Mouse (Mus musculus) neural tube, embryonic 15.5 days (tissue): ENCODE measurements around the gene Olfr111. TPM values are rescaled to one million over a fixed set of nuclear protein-coding genes. Genes with fewer than 3 reads are reported as not detected.
"Not testable (repeated sequence)": the region's sequence is repeated elsewhere in the genome, so short reads cannot be mapped to it uniquely, and the experiment has no call there.

Experiments
- ATAC-seq: fragments of 200-750 bp; cut with Nextera tagmentation; 2 replicates; pipeline ENCODE4 v1.8.0; 2017; ENCODE audit warnings: mild to moderate bottlenecking, moderate TSS enrichment, moderate library complexity; ENCODE audit not compliant: low FRiP score
- H3K27ac ChIP-seq: fragments of 300-500 bp; sonication (generic); replicated peaks from 2 replicates; pipeline ENCODE4 v1.5.1; 2015; ENCODE audit warnings: mild to moderate bottlenecking, inconsistent platforms
- H3K27me3 ChIP-seq: fragments of 300-500 bp; sonication (generic); replicated peaks from 2 replicates; pipeline ENCODE4 v1.6.1; 2015; ENCODE audit warnings: inconsistent platforms
- H3K36me3 ChIP-seq: fragments of 300-500 bp; sonication (generic); 2 replicates; pipeline ENCODE4 v1.6.1; 2015; ENCODE audit warnings: inconsistent platforms
- H3K4me1 ChIP-seq: fragments of 300-500 bp; sonication (generic); 2 replicates; pipeline ENCODE4 v1.6.1; 2015; ENCODE audit warnings: inconsistent platforms
- H3K4me2 ChIP-seq: fragments of 300-500 bp; sonication (generic); 2 replicates; pipeline ENCODE4 v1.6.1; 2015; ENCODE audit warnings: inconsistent platforms, mild to moderate bottlenecking, moderate library complexity
- H3K4me3 ChIP-seq: fragments of 300-500 bp; sonication (generic); replicated peaks from 2 replicates; pipeline ENCODE4 v1.5.1; 2015; ENCODE audit warnings: mild to moderate bottlenecking, inconsistent platforms
- H3K9ac ChIP-seq: fragments of 300-500 bp; sonication (generic); replicated peaks from 2 replicates; pipeline ENCODE4 v1.6.1; 2015; ENCODE audit warnings: mild to moderate bottlenecking, inconsistent platforms
- H3K9me3 ChIP-seq: fragments of 300-500 bp; sonication (generic); replicated peaks from 2 replicates; pipeline ENCODE4 v1.6.1; 2016; ENCODE audit warnings: inconsistent platforms
- WGBS: fragments of 180-500 bp; shearing (Covaris S2); methylation state at CpG from one replicate; pipeline ENCODE4 v1.1.7; 2015; ENCODE audit warnings: mixed read lengths; 5-methylcytosine and 5-hydroxymethylcytosine counted together
- polyA plus RNA-seq: library from polyadenylated mRNA; unstranded; fragments of >200 nt; fragmentation: Nextera tagmentation; extraction: Ambion mirVana; gene quantifications from 2 replicates; pipeline ENCODE4 v1.2.1, GENCODE M21; 2015

Gene Olfr111
- not detected in 2 replicates for polyA plus RNA-seq

- H3K27ac ChIP-seq, result no peak within 1 kb of the TSS
- H3K4me3 ChIP-seq, result no peak within 1 kb of the TSS
- H3K4me1 ChIP-seq, result no peaks in the 10 kb centered on the region
- 92% methylated on average over 4 of the region's 4 CpGs for WGBS
- no peaks in the 10 kb centered on the region for H3K9me3 ChIP-seq
- no peak for ATAC-seq
- no peak within 1 kb of the TSS for H3K9ac ChIP-seq
- no peaks in the 10 kb centered on the region for H3K36me3 ChIP-seq
- H3K27me3 ChIP-seq, result no peaks in the 10 kb centered on the region
- no peak within 1 kb of the TSS for H3K4me2 ChIP-seq
Observed at GRCm38 (mm10) chr17:37507730-37508129, at the start of gene Olfr111. Gene Olfr111, plus strand, starts transcription at chr17:37508030.

- ATAC-seq, result no peak
- H3K4me2 ChIP-seq, result no peak within 1 kb of the TSS
- 90% methylated on average over 1 of the region's 1 CpGs for WGBS
Observed at GRCm38 (mm10) chr17:37458616-37459015, 49.2 kb upstream of the Olfr111 start, which contains the start of gene Olfr109. Gene Olfr109, plus strand, starts transcription at chr17:37458916.

DNA sequence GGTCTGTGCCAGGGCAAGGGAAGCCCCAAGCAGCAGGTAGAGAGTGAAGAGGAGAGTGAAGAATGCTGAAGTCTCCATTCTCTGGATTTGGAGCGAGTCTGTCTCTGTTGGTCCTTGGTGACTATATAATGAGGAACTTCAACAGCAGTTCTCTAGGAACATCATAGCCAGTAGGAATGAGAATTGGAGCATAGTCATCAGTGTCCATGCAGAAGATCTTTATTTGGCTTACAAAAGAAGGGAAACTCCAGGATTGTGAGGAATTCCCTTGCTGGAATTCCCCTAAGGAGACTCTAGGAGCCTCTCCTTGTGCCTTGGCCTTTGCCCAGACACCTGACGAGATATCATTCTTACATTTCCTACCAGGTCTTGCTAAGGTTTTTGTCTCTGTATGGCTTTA lies 24.4 kb upstream of the Olfr111 start, which contains the start of gene H2-M2:
Gene H2-M2 (minus strand): TSS at position 101 of the 400 bp plus-strand sequence.
- Histone ChIP-seq H3K9me3 (0 out of 2 replicates have a peak, but pooled peaks cover 3% of the 10 kb centered on the region), H3K4me1 (no peaks in the 10 kb centered on the region), H3K27me3 (no peaks in the 10 kb centered on the region), H3K4me2 (no peak within 1 kb of the TSS), H3K4me3 (no peak within 1 kb of the TSS), H3K9ac (no peak within 1 kb of the TSS), H3K36me3 (no peaks in the 10 kb centered on the region), H3K27ac (no peak within 1 kb of the TSS)
- 82% methylated on average over 2 of the region's 2 CpGs for WGBS
- no peak for ATAC-seq

More at GRCm38 (mm10) chr17:37458616-37459015, 49.2 kb upstream of the Olfr111 start, which contains the start of gene Olfr109:
- H3K4me1 ChIP-seq, result no peaks in the 10 kb centered on the region
- H3K27ac ChIP-seq, result no peak within 1 kb of the TSS
- no peak within 1 kb of the TSS for H3K4me3 ChIP-seq
- no peak within 1 kb of the TSS for H3K9ac ChIP-seq
- H3K36me3 ChIP-seq, result no peaks in the 10 kb centered on the region
- H3K27me3 ChIP-seq, result no peaks in the 10 kb centered on the region
- H3K9me3 ChIP-seq, result no peaks in the 10 kb centered on the region

DNA sequence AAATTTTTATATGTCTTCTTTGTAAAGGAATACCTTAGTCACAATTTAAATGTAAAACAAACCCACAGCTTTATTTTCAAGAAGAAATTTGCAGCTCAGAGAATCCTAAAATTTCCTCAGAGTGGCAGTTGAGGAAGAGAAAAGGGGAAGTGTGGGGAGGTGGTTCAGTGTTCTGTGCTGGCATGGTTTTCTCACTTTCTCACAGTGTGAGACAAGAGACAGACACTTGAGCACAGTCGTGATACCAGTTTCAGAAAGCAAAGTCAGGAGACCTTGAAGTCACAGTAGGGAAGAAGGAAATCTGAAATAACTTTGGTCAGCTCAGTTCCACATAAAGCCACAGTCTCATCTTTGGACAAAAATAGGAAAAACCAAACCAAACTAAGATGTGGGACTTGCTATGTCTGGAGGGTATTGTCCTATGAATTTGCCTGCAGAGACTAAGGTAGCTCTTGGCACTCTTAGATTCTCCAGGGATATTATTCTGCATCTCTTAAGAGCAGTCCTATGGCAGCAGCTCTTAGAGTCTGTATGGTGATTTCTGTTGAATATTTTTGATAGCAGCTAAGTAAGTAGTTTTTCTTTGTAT lies 15.8 kb upstream of the Olfr111 start, which contains the start of gene Olfr110:
Gene Olfr110 (plus strand): TSS at position 539 of the 589 bp plus-strand sequence.
- Histone ChIP-seq H3K4me1 (no peaks in the 10 kb centered on the region), H3K27me3 (no peaks in the 10 kb centered on the region), H3K9me3 (no peaks in the 10 kb centered on the region), H3K27ac (no peak within 1 kb of the TSS), H3K36me3 (no peaks in the 10 kb centered on the region), H3K4me2 (no peak within 1 kb of the TSS), H3K4me3 (no peak within 1 kb of the TSS), H3K9ac (no peak within 1 kb of the TSS)
- WGBS, result 55% methylated on average over 1 of the region's 1 CpGs
- ATAC-seq, result no peak

GRCm38 (mm10) chr17:37524612-37525011 lies 16.8 kb downstream of the Olfr111 start:
- not testable (repeated sequence) for H3K9me3 ChIP-seq, ATAC-seq, H3K9ac ChIP-seq, H3K4me1 ChIP-seq, H3K4me3 ChIP-seq, H3K27me3 ChIP-seq, H3K27ac ChIP-seq, H3K4me2 ChIP-seq, H3K36me3 ChIP-seq

DNA sequence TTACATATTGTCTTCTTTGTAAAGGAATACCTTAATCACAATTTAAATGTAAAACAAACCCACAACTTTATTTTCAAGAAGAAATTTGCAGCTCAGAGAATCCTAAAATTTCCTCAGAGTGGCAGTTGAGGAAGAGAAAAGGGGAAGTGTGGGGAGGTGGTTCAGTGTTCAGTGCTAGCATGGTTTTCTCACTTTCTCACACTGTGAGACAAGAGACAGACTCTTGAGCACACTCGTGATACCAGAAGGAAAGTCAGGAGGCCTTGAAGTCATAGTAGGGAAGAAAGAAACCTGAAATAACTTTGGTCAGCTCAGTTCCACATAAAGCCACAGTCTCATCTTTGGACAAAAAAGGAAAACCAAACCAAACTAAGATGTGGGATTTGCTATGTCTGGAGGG lies 17.6 kb downstream of the Olfr111 start:
- not testable (repeated sequence) for H3K36me3 ChIP-seq, H3K4me1 ChIP-seq, H3K27me3 ChIP-seq, H3K9ac ChIP-seq, H3K9me3 ChIP-seq, ATAC-seq, H3K27ac ChIP-seq, H3K4me3 ChIP-seq, H3K4me2 ChIP-seq
- 85% methylated on average over 1 of the region's 1 CpGs for WGBS

- Histone ChIP-seq H3K27ac (no peak overlapping the region), H3K4me3 (no peak overlapping the region), H3K9me3 (no peaks in the 10 kb centered on the region), H3K4me1 (no peaks in the 10 kb centered on the region), H3K27me3 (no peaks in the 10 kb centered on the region), H3K4me2 (no peak overlapping the region), H3K36me3 (no peaks in the 10 kb centered on the region), H3K9ac (no peak overlapping the region)
- ATAC-seq, result no peak
Observed at GRCm38 (mm10) chr17:37535173-37535572, 27.3 kb downstream of the Olfr111 start.

- ATAC-seq, H3K4me3 ChIP-seq: not testable (repeated sequence)
- 58% methylated on average over 1 of the region's 1 CpGs for WGBS
Observed at GRCm38 (mm10) chr17:37538416-37538815, 30.6 kb downstream of the Olfr111 start.

GRCm38 (mm10) chr17:37541454-37542119 lies 33.8 kb downstream of the Olfr111 start:
- Histone ChIP-seq H3K36me3 (no peaks in the 10 kb centered on the region), H3K27ac (no peak overlapping the region), H3K9ac (no peak overlapping the region), H3K4me2 (no peak overlapping the region), H3K4me1 (no peaks in the 10 kb centered on the region), H3K4me3 (no peak overlapping the region), H3K27me3 (no peaks in the 10 kb centered on the region), H3K9me3 (no peaks in the 10 kb centered on the region)
- ATAC-seq, result no peak
- 75% methylated on average over 4 of the region's 4 CpGs for WGBS

More at GRCm38 (mm10) chr17:37538416-37538815, 30.6 kb downstream of the Olfr111 start:
- H3K27ac ChIP-seq, H3K4me1 ChIP-seq, H3K27me3 ChIP-seq, H3K4me2 ChIP-seq, H3K9ac ChIP-seq, H3K9me3 ChIP-seq, H3K36me3 ChIP-seq: not testable (repeated sequence)

DNA sequence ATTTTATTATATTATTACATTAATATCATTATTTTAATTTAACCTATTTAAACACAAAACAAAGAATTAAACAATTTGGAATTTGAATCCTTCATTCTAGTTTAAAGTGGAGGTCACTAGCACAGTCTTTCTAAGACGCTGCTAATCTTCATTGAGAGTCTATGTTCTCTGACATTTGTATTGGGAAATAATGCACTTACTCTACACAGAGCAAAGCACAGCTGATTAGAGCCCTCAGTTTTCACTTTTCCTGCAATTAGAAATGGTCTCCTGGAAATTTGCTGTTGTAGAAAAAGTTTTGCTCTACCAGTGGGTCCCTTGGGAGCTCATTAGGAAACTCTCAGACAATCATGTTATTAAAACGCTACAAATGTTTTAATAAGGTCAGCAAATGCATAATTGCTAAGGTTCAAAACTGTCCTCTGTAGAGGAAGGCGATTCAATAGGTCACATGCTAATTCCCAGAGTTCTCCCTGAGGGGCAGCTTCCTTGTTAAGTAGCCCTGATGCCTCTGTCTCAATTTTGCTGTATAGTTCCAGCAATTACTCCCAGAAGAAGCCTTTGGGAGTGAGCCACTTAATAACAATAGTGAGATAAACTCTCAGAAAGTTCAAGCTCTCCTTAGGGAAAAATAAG lies 36.1 kb downstream of the Olfr111 start:
- H3K27me3 ChIP-seq, result no peaks in the 10 kb centered on the region
- peak; percentile 73 for ATAC-seq
- H3K4me1 ChIP-seq, result no peaks in the 10 kb centered on the region
- 68% methylated on average over 3 of the region's 3 CpGs for WGBS
- H3K4me3 ChIP-seq, result no peak overlapping the region
- H3K9me3 ChIP-seq, result no peaks in the 10 kb centered on the region
- H3K36me3 ChIP-seq, result no peaks in the 10 kb centered on the region
- H3K9ac ChIP-seq, result no peak overlapping the region
- no peak overlapping the region for H3K4me2 ChIP-seq
- H3K27ac ChIP-seq, result no peak overlapping the region

- 60% methylated on average over 1 of the region's 1 CpGs for WGBS
Observed at GRCm38 (mm10) chr17:37558913-37559615, 51.2 kb downstream of the Olfr111 start.

More at GRCm38 (mm10) chr17:37558913-37559615, 51.2 kb downstream of the Olfr111 start:
- Histone ChIP-seq H3K27ac (no peak overlapping the region), H3K4me3 (no peak overlapping the region), H3K9ac (no peak overlapping the region), H3K4me2 (no peak overlapping the region), H3K4me1 (no peaks in the 10 kb centered on the region), H3K9me3 (no peaks in the 10 kb centered on the region), H3K36me3 (no peaks in the 10 kb centered on the region), H3K27me3 (no peaks in the 10 kb centered on the region)
- ATAC-seq, result no peak
